Mouse (Mus musculus) macrophage (primary cell): Measurements from ENCODE around the gene 9030612E09Rik. TPM values are rescaled to one million over a fixed set of nuclear protein-coding genes. Genes with fewer than 3 reads are reported as not detected.

Experiments
- H3K27ac ChIP-seq: fragments of 350-480 bp; formaldehyde crosslinking; 2 replicates; pipeline ENCODE4 v1.9.0; 2021
- H3K36me3 ChIP-seq: fragments of 350-480 bp; formaldehyde crosslinking; 2 replicates; pipeline ENCODE4 v1.9.0; 2021; ENCODE audit errors: inconsistent target
- H3K4me3 ChIP-seq: fragments of 350-480 bp; formaldehyde crosslinking; 2 replicates; pipeline ENCODE4 v1.9.0; 2021; ENCODE audit errors: inconsistent target
- H3K79me2 ChIP-seq: fragments of 350-480 bp; formaldehyde crosslinking; 2 replicates; pipeline ENCODE4 v1.9.0; 2021; ENCODE audit errors: inconsistent target
- WGBS: methylation state at CpG from one replicate; pipeline ENCODE4 v1.1.7; 2026; ENCODE audit warnings: inconsistent platforms; ENCODE audit not compliant: missing documents; 5-methylcytosine and 5-hydroxymethylcytosine counted together
- polyA plus RNA-seq: library from polyadenylated mRNA; stranded (reverse); fragments of 250-400 nt; gene quantifications from 3 replicates; pipeline ENCODE4 v1.2.4, GENCODE M21; 2018; ENCODE audit warnings: inconsistent platforms
- total RNA-seq, 78 experiments: library from RNA; depleted of rRNA; stranded (reverse); fragments of 250-400 nt; gene quantifications; 1 replicate in 9 of 78; 2 replicates in 24 of 78; 3 replicates in 43 of 78; 4 replicates in 2 of 78; pipeline ENCODE4 v1.2.4; 2018; ENCODE audit warnings: inconsistent platforms in 56 of 78

Gene 9030612E09Rik
- not detected for total RNA-seq (2018; cell fraction: chromatin; rRNA removed)
- total RNA-seq (2018; cell fraction: cytosol; rRNA removed) = not detected
- total RNA-seq (2018; cell fraction: nucleus; rRNA removed) = not detected
- polyA plus RNA-seq = not detected in 3 replicates

DNA sequence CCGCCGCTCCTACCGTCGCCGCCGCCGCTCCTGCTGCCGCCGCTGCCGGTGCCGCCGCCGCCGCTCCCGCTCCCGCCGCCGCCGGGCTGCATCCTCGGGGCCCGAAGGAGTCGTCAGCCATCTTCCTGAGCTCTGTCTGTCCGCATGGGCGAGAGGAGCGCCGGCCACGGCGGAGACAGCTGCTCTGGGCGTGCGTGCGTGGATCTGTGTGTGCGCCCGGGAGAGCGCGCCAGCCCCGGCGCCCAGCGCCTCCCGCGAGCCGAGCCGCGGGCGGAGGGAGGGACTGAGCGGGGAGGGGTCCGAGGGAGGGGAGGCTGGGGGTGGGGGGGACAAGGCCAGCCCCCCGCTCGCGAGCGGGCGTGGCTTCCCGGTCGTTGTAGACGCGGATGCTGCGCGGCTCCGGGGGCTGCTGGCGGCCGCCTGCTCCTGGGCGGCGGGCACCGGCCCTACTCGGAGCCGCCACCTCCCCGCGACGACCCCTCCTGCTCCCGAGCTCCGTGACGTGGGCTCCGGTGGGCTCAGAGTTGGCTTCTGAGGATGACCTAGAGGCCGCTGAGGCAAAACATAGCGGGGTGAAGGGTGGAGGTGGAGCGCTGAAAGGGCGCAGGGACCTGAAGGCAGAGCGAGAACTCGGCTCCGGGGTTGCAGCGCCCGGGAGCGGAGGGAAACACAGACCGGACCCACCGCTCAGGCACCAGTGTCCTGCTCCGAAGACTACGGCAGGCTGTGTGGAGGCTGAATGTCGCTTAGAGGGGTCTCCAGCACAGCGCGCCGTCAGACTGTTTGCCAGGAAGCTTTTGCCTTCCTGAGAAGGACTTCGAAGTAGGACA lies at the start of gene 9030612E09Rik, which contains the start of gene Sobp:
Gene 9030612E09Rik (plus strand): TSS at position 379 of the 830 bp plus-strand sequence.
Gene Sobp (minus strand): TSS at position 205 of the 830 bp plus-strand sequence.
- 1% methylated on average over 82 of the region's 91 CpGs for WGBS
- no peaks in the 10 kb centered on the region for H3K79me2 ChIP-seq
- H3K4me3 ChIP-seq = no peak within 1 kb of the TSS
- no peaks in the 10 kb centered on the region for H3K36me3 ChIP-seq
- H3K27ac ChIP-seq = no peak within 1 kb of the TSS

DNA sequence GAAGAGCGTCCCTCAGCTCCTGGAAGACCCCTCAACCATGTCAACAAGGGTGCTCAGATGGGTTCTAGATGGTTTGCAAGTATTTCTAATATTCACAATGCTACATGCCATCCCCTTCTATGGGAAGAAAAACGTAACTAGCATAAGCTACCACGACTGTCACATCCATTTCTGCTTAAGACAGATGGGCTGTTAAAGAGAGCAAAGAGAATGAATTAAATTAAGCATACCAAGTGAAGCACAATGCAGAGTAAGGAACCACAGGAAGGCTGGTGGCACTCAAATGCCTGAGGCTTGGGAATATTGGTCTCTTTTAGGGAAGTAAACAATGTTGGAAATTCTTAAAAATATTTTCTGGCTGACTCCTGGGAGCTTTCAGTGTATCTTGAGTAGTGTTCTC lies 45.8 kb upstream of the 9030612E09Rik start:
- H3K27ac ChIP-seq = no peak overlapping the region
- H3K36me3 ChIP-seq = no peaks in the 10 kb centered on the region
- no peak overlapping the region for H3K4me3 ChIP-seq
- no peaks in the 10 kb centered on the region for H3K79me2 ChIP-seq
- 73% methylated on average over 3 of the region's 3 CpGs for WGBS

DNA sequence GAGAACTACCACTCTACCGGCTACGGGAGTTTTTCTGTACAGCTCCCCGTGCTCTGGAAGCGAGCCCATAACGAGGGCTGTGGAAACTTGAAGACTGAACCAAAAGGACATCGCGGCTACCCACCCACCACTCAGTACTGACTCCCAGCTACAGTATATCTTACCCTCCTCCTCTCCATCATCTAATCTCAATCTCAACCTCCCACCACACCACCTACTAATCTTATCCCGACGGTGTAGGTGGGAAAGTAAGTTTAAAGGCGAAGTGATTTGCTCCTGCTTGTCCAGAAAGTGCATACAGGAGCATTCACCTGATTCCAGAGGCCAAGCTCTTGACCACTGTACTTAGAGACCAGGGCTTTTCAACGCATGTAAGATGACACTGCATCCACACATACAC lies 40.5 kb upstream of the 9030612E09Rik start:
- 93% methylated on average over 11 of the region's 11 CpGs for WGBS
- no peak overlapping the region for H3K27ac ChIP-seq
- H3K4me3 ChIP-seq = no peak overlapping the region
- no peaks in the 10 kb centered on the region for H3K36me3 ChIP-seq
- no peaks in the 10 kb centered on the region for H3K79me2 ChIP-seq

DNA sequence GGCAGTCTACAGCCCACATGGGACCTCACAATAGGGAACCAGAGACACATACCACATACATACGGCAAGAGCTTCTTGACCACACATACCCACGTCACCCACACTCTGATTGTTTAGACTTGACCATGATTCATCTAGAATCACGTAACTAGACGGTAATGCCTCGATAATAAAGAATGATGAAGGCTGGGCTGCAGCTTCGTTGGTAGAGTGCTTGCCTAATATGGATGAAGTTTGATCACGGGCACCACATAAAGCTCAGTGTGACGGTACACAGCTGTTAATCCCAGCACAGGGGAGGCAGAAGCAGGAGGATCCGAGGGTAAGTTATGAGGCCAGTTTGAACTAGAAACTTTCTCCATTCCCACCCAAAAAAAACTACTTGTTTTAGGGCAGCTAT lies 31.3 kb upstream of the 9030612E09Rik start:
- 93% methylated on average over 9 of the region's 9 CpGs for WGBS
- no peak overlapping the region for H3K27ac ChIP-seq
- no peaks in the 10 kb centered on the region for H3K79me2 ChIP-seq
- H3K36me3 ChIP-seq = no peaks in the 10 kb centered on the region
- no peak overlapping the region for H3K4me3 ChIP-seq

DNA sequence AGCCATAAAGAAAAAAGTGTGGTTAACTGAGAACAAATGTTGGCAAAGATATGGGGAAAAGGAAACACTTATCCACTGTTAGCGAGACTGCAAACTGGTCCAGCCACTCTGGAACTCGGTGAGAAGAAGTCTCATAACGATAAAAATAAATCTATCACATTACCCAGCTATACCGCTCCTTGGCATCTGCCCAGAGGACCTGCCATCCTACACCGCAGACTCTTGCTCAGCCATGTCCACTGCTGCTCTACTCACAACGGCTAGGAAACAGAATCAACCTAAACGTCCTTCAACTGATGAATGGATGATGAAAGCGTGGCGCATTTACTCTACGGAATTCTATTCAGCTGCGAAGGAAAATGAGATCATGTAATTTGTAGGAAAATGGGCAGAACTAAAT lies 26.0 kb upstream of the 9030612E09Rik start:
- H3K79me2 ChIP-seq = no peaks in the 10 kb centered on the region
- no peak overlapping the region for H3K4me3 ChIP-seq
- WGBS = 83% methylated on average over 11 of the region's 11 CpGs
- H3K36me3 ChIP-seq = no peaks in the 10 kb centered on the region
- H3K27ac ChIP-seq = no peak overlapping the region

DNA sequence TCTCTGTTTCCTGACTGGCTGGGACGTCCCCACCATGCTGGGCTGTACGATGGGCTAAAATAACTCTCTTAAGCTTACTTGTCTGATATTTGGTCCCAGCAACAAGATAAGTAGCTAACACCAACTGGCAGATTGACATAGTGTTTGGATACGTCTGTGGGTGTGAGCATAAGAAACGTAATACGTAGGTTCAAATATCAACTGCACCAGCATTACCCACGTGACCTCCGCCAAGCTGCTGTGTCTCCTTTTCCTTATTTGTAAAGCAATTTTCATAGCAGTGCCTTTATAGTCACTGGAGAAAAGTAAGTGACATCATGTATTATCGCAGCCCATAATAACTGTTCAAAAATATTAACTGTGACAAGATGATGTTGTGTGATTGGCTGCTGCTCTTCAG lies 21.9 kb upstream of the 9030612E09Rik start:
- Histone ChIP-seq H3K36me3 (no peaks in the 10 kb centered on the region), H3K79me2 (no peaks in the 10 kb centered on the region), H3K27ac (no peak overlapping the region), H3K4me3 (no peak overlapping the region)
- WGBS = 96% methylated on average over 8 of the region's 8 CpGs

DNA sequence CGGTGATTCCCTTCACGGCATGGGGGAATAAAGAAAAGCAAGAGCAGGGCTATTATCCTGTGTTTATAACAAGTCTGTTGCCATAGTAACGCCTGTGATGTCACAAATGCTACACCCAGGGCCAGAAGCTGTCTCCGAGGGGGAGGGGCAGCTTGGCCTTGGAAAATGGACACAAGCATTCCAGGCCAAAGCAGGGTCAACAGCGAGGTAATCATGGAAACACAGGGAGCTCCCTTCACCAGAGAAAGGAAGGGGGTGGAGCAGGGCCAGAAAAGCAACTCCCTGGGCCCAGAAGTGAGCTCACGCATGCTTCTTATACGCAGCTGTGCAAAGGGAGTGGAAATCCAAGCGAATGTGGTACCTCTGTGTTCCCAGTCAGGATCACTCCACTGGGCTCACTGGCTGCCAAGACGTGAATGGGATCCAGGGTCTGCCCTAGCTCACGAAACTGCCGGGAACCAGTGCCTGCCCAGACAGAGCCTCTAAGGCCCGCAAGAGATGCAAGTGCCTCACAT lies 19.4 kb upstream of the 9030612E09Rik start:
- H3K27ac ChIP-seq = no peak overlapping the region
- H3K4me3 ChIP-seq = no peak overlapping the region
- 73% methylated on average over 12 of the region's 12 CpGs for WGBS
- no peaks in the 10 kb centered on the region for H3K36me3 ChIP-seq
- H3K79me2 ChIP-seq = no peaks in the 10 kb centered on the region

DNA sequence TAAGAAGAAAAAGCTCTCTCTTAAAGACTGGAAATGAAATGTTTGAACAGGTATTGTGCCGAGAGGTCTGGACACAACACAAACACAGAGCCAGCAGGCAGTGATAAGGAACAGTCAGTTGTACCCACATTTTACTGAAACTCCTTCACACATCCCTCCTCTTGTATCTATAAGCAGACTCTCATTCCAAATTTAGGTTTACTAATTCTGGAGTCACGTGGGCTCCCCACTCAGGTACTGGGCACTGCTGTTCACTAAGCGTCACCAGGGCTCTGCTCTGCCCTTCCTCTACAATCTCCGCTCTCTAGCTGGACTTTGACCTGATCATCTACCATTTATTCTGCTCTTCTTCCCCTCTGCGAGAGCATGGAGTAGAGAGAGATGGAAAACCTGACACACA lies 15.6 kb upstream of the 9030612E09Rik start:
- 92% methylated on average over 5 of the region's 5 CpGs for WGBS
- Histone ChIP-seq H3K27ac (no peak overlapping the region), H3K36me3 (no peaks in the 10 kb centered on the region), H3K4me3 (no peak overlapping the region), H3K79me2 (no peaks in the 10 kb centered on the region)

DNA sequence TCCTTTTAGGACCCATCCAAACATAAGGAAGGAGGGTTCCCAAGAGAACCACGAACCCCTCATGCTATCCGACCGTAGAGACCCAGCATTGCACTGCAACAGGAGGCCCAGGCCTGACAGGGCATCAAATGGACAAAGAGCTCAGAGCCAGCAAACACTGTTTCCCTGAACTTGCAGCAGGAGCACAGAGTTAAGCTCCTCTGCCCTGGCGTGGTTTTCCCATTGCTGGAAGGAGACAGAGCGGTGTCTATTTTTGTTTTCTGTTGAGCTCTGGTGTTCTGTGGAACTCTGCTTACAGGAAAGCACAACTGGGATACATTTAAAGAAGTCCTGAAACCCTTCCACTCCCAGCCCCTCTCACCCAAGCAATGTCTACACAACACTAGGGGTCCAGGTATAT lies 15.2 kb upstream of the 9030612E09Rik start:
- Histone ChIP-seq H3K36me3 (no peaks in the 10 kb centered on the region), H3K79me2 (no peaks in the 10 kb centered on the region), H3K4me3 (no peak overlapping the region), H3K27ac (no peak overlapping the region)
- WGBS = 96% methylated on average over 5 of the region's 5 CpGs

DNA sequence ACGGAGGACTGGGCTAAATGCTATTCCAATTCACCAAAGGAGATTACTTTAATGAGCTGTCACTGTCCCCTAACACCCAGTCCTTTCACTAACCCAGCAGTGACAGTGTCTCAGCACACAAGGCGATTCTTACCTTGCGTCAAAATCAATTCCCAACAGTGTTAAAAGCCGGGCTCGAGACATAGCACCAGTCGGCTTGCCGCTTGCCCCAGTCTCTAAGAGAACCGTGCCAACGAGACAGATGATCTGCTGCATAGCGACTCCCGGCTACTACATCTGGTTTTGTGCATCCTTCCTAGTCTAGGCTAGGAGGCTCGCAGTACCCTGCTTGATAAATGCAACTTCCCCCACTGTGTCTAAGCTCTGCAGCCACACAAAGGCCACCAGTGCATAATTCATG lies 12.2 kb upstream of the 9030612E09Rik start:
- H3K4me3 ChIP-seq = no peak overlapping the region
- no peaks in the 10 kb centered on the region for H3K36me3 ChIP-seq
- no peaks in the 10 kb centered on the region for H3K79me2 ChIP-seq
- 89% methylated on average over 12 of the region's 12 CpGs for WGBS
- no peak overlapping the region for H3K27ac ChIP-seq

DNA sequence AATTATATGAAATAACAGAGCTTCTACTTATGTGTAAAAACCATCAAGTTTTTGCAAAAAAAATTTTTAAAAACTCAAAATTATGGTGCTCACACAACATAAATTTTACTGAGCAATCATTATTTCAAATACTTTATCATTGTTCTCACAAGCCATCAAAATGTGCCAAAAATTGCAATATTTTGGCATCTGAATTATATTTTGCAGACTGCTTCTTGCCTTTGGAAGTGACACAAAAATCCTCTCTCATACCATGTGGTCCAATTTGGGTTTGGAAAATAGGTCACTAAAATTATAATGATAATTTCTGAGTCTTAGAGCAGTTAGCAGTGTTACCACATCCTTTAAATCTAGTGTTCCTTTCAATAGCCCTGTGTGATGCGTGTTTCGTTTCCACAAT lies 10.1 kb upstream of the 9030612E09Rik start:
- H3K4me3 ChIP-seq = no peak overlapping the region
- H3K79me2 ChIP-seq = no peaks in the 10 kb centered on the region
- 100% methylated on average over 2 of the region's 2 CpGs for WGBS
- H3K36me3 ChIP-seq = no peaks in the 10 kb centered on the region
- no peak overlapping the region for H3K27ac ChIP-seq

DNA sequence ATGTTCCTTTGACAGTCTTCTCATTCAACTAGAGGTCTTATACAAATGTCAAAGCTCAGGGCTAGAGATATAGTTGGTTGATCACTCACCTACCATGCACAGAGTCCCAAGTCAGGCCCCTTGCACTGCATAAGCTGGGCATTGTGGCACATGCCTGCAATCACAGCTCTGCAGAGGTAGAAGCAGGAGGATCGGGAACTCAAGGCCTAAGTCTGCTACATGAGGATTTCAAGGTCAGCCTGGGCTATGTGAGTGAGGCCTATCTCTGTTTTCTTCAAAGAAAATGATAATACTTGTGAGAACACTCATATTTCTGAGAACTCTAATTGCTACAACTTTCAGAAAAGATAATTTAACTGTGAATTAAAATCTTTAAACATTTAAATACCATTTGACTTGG lies 8.4 kb upstream of the 9030612E09Rik start:
- Histone ChIP-seq H3K36me3 (no peaks in the 10 kb centered on the region), H3K4me3 (no peak overlapping the region), H3K79me2 (no peaks in the 10 kb centered on the region), H3K27ac (no peak overlapping the region)
- WGBS = 94% methylated on average over 1 of the region's 1 CpGs

DNA sequence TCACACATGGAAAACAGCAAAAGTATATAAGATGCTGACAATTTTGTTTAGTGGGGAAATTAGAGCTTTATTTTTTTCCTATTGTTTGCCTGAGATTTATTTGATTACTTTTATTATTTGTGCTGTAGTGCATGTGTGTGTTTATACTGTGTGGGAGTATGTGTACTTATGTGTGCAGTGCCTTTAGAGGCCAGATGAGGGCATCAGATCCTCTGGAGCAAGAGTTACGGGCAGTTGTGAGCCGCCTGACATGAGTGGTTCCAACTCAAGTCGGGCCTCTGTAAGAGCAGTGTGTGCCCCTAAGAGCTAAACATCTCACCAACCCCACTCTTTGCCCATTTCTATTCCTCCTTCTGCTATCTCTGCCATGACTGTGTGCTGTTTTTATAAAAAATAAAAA lies 7.7 kb upstream of the 9030612E09Rik start:
- 93% methylated on average over 3 of the region's 3 CpGs for WGBS
- no peak overlapping the region for H3K4me3 ChIP-seq
- no peaks in the 10 kb centered on the region for H3K36me3 ChIP-seq

DNA sequence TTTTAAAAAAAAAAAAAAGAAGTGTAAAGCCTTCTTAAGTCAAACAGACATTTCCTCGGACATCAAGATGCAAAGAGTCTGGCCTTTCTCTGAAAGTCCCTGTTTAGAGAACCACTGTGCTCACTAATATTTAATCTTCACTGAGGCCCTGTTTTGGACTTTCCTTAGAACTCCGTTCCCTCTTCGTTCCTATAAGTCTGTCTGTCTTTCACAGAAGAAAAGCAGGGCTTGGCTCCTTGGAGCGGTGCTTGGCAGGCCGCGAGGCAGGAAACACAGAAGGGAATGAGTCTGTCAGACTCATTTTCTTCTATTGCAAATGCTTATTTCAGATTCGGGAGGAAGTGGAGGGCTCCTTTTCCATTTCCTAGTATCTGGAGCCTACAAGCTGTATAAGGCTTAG lies 5.7 kb upstream of the 9030612E09Rik start:
- 83% methylated on average over 7 of the region's 7 CpGs for WGBS
- Histone ChIP-seq H3K36me3 (no peaks in the 10 kb centered on the region), H3K4me3 (no peak overlapping the region), H3K27ac (no peak overlapping the region), H3K79me2 (no peaks in the 10 kb centered on the region)

More for the DNA sequence above, 7.7 kb upstream of the 9030612E09Rik start:
- Histone ChIP-seq H3K27ac (no peak overlapping the region), H3K79me2 (no peaks in the 10 kb centered on the region)

DNA sequence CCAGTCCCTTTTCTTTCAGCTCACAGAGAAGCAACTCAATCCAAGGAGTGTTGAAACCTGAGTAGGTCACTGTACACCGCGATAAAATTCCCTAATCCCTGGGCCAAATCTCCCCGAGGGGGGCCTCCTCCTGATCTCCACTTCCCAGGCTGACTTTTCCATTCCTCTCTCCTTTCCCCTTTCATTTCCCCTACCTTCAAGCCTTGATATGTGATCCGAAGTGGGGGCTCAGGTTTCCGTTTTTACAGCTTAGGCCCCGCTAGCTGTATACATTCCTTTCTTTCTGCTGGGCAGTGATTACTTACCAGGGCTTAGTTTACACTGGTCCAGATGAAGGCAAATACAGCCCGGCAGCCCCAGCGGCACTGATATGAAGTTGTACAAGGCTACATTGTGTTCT lies 3.4 kb upstream of the 9030612E09Rik start:
- Histone ChIP-seq H3K27ac (no peak overlapping the region), H3K4me3 (no peak overlapping the region), H3K36me3 (no peaks in the 10 kb centered on the region), H3K79me2 (no peaks in the 10 kb centered on the region)
- WGBS = 13% methylated on average over 8 of the region's 8 CpGs
